Mouse (Mus musculus): ENCODE results near the gene Tatdn3.

GRCm38 (mm10) chr1:191042106-191042505 is 20.6 kb downstream of the Tatdn3 start:
- TF ChIP-seq CTCF (IDR thresholded peaks at IDR 0.05; ENCODE audit: low read depth, low read length): no peak
- no peak for TF ChIP-seq TAL1 (conservative IDR thresholded peaks at IDR 0.05; ENCODE audit: low read depth, low read length)
- no peak for TF ChIP-seq GATA2 (IDR thresholded peaks at IDR 0.05; ENCODE audit: borderline replicate concordance, low read depth, low read length)
- TF ChIP-seq GATA1 (IDR thresholded peaks at IDR 0.05; ENCODE audit: borderline replicate concordance, low read length): no peak
- TF ChIP-seq POLR2AphosphoS5 (IDR thresholded peaks at IDR 0.05; ENCODE audit: insufficient replicate concordance, low read depth, low read length): no peak
